Mouse (Mus musculus) mesoderm, embryonic 11.5 days (tissue): ENCODE measurements at regions not wholly inside any gene's neighbourhood (a gene's known extent, or its start where the extent isn't known, plus 50 kb on each side); places are given as distances from the start of the nearest gene placed in this dataset.

Experiments
- DNase-seq: peaks from one replicate; pipeline ENCODE4 v3.0.0-alpha.2; 2012; ENCODE audit warnings: low read depth, low spot score

DNA sequence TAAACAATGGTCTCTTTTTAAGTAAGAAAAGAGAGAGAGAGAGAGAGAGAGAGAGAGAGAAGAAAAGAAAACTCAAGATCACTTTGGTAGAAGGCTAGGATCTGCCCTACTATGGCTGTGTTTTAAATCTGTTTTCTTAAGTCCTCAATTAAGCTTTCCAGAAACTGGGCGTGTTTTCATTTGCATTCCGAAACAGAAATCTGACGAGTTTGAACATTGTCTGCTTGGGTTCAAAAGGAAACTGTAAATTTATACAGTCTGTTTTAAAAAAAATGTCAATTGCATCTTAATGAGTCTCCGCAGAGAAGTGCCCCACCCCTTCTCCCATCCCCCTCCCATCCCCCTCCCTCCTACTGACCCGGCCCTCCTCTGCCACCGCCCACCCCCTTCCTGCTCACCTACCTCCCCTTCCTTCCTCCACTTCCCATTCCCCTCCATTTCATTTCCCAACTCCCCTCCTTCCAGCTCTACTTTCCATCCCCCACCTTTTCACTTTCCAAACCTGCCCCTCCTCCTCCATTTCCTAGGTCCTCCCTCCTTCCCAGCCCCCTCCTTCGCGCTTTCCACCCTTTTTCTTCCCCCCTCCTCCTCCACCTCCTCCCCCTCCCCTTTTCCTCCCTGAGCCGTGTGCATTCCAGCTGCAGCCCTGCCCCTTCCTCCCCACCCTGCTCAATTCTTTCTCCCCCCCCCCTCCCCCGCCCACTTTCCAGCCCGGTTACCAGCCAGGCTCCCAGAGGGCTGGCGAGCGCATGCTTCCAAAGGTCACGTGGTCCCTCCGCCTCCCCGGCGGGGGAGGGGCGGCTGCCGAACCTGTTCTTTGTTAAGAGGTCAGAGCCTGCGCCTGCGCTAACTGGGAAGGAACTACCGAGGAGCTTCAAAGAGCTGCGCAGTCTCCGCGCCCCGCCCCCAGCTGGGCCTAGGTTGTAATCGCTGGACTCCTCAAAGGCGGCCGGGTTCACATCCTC, 77.7 kb upstream of the Tbl1x start:
- DNase-seq, result peak; percentile 97

DNA sequence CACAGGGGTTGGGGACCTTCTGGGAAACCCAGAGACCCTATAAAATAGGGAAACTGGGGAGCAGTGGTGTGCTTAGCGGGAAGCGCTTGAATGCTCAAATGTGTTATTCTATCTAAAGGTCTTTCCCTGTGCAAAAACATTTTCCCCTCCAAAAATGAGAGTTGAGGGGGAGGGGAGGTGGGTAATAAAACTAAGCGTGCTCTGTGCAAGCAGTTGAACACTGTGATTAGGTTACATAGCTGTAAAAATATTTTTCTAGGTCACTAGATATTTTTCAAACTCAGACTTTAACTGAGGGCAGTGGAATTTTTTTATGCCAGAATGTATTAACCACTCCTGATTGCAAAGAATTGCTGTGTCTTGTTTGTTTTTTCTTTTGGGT, 77.0 kb upstream of the Tbl1x start:
- no peak for DNase-seq

DNA sequence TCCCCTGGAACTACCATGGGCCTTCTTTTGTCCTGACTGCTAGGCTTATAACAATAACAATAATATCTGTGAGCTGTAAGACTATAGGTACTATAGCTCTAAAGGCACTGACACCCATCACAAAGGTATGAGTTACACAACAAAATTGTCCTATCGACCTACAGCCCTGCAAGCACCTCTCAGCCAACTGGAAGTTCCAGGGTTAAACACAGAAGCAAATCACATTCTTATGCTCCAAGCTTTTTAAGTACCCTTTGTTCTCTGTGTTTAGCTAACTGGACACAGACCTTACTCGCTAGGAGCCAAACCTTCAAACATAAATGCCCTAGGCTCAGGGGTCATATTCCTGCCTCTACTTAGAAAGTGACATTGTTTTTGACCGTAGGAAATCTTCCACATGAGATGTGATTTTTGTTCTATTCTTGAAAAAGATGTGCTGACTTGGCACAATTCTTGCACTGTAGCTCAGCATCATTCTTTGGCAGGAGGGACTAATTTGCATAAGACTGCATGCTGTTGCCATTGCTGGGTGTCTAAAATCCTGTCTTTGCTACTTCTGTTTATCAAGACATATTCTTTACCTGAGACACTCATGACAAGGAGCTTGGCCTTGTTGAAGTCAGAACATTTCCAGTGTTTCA, 66.8 kb upstream of the Tbl1x start:
- no peak for DNase-seq

DNA sequence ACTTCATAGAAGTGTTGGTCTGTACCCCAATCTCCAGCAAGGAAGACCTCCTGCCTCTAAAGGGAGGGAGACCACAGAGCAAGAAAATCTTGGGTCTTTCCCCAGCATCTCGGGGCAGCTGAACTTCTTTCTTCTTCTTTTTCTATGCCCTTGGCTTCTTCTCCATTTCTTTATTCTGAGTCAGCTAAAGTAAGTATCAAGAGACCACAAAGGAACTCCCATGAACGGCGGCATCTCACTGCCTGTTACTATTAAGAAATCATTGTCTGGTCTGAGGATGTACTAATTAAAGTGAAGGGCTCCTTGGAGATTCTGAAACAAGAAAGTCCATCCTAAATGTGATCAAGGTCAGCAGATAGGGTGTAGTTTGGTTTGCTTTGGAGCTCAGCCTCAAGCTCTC, 64.1 kb upstream of the Tbl1x start:
- DNase-seq, result no peak

DNA sequence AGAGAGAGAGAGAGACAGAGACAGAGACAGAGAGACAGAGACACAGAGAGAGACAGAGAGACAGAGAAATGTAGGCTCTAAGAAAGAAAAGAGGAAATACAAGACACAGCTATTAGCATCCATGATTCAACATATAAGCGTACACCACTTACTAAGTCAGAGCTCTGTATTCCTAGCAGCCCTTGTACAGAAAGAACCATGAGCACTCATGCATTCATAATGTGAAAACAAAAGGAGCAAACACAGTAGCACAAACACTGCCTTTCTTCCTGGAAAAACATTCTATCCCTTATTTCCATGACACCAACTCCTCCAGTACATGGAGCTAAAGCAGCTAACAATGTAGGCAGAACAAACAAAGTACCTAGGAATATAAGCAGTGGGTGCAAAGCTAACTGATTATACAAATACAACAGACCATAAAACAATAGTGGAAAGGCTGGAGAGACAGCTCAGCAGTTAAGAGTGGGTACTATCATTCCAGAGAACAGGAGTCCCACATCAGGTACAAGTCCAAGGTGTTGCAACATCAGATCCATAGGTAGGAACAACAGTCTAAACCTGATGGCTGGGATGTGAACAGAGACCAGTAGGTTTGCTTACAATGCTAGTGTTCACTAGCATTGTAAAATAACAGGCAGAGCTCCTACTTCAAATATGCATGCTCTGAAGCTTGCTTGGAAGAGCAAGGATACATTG, 58.7 kb upstream of the Tbl1x start:
- peak; percentile 8 for DNase-seq
